Mouse (Mus musculus): Measurements from ENCODE around the gene Gtf2i.

DNA sequence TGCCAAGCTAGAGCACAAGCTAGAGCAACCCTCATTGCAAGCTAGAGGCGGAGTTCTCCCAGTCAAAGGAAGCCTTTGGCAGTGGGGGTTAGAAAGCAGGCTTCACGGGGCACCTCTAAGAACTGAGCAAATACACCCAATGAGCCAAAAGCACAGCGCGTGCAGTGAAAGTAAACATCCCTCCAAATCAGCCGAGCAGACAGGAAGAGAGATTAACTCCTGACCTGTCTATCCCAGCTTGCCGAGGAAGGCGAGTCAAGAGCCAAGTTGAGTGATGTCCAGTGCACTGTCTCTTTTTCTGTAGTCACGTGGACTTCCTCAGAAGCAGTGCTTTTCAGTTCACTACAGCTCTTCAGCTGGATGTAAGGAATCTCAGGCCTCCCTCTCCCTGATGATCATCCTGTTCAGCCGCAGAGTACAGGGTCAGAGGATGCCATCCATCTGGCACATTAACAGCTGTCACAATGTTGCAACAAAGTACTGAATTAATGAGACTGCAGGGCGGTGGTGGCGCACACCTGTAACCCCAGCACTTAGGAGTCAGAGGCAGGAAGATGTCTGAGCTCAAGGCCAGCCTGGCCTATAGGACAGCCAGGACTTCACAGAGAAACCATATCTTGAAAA lies 104.5 kb downstream of the Gtf2i start:
- TF ChIP-seq CTCF (IDR thresholded peaks at IDR 0.05; ENCODE audit: borderline replicate concordance, control insufficient read depth, extremely low read depth, insufficient read depth, low read length, poor library complexity) (no peak), POLR2A (IDR thresholded peaks at IDR 0.05; ENCODE audit: control insufficient read depth, extremely low read depth, insufficient read depth, low read length, poor library complexity) (no peak)
